Mouse (Mus musculus) heart, embryonic 12.5 days (tissue): ENCODE measurements around the gene S100a10. TPM values are rescaled to one million over a fixed set of nuclear protein-coding genes. Genes with fewer than 3 reads are reported as not detected.
A peak's percentile ranks its signal among the peaks of the same experiment; 100 is the strongest.

Source experiments
- ATAC-seq: fragments of 200-750 bp; cut with Nextera tagmentation; 2 replicates; pipeline ENCODE4 v1.8.0; 2017; ENCODE audit warnings: moderate TSS enrichment, moderate library complexity; ENCODE audit not compliant: insufficient number of reproducible peaks, low FRiP score
- H3K27ac ChIP-seq: fragments of 300-500 bp; sonication (generic); 2 replicates; pipeline ENCODE4 v1.5.1; 2016; ENCODE audit warnings: mild to moderate bottlenecking, moderate library complexity; ENCODE audit not compliant: poor library complexity, severe bottlenecking
- H3K27me3 ChIP-seq: fragments of 300-500 bp; sonication (generic); replicated peaks from 2 replicates; pipeline ENCODE4 v1.6.1; 2016; ENCODE audit warnings: mild to moderate bottlenecking, moderate library complexity
- H3K36me3 ChIP-seq: fragments of 300-500 bp; sonication (generic); 2 replicates; pipeline ENCODE4 v1.6.1; 2016; ENCODE audit warnings: mild to moderate bottlenecking, moderate library complexity
- H3K4me1 ChIP-seq: fragments of 300-500 bp; sonication (generic); replicated peaks from 2 replicates; pipeline ENCODE4 v1.6.1; 2016; ENCODE audit warnings: mild to moderate bottlenecking
- H3K4me2 ChIP-seq: fragments of 300-500 bp; sonication (generic); 2 replicates; pipeline ENCODE4 v1.6.1; 2016; ENCODE audit warnings: mild to moderate bottlenecking, moderate library complexity
- H3K4me3 ChIP-seq: fragments of 300-500 bp; sonication (generic); 2 replicates; pipeline ENCODE4 v1.5.1; 2016; ENCODE audit warnings: mild to moderate bottlenecking
- H3K9ac ChIP-seq: fragments of 300-500 bp; sonication (generic); 2 replicates; pipeline ENCODE4 v1.6.1; 2016; ENCODE audit warnings: mild to moderate bottlenecking, moderate library complexity
- H3K9me3 ChIP-seq: fragments of 300-500 bp; sonication (generic); replicated peaks from 2 replicates; pipeline ENCODE4 v1.6.1; 2016; ENCODE audit warnings: mild to moderate bottlenecking, moderate library complexity
- WGBS: fragments of 180-500 bp; shearing (Covaris S2); methylation state at CpG from one replicate; pipeline ENCODE4 v1.1.7; 2016; 5-methylcytosine and 5-hydroxymethylcytosine counted together
- polyA plus RNA-seq: library from polyadenylated mRNA; unstranded; fragments of >200 nt; fragmentation: Nextera tagmentation; extraction: Ambion mirVana; gene quantifications from 2 replicates; pipeline ENCODE4 v1.2.1, GENCODE M21; 2016

Gene S100a10
- polyA plus RNA-seq, 1 experiment from 2014 or later: 199 TPM

GRCm38 (mm10) chr3:93547749-93548540, 6.9 kb upstream of the S100a10 start:
- 70% methylated on average over 20 of the region's 20 CpGs for WGBS
- Histone ChIP-seq H3K36me3 (no peaks in the 10 kb centered on the region), H3K4me2 (no peak overlapping the region), H3K27ac (no peak overlapping the region), H3K27me3 (no peaks in the 10 kb centered on the region), H3K9me3 (no peaks in the 10 kb centered on the region), H3K9ac (no peak overlapping the region), H3K4me3 (no peak overlapping the region), H3K4me1 (0 out of 2 replicates have a peak, but pooled peaks cover 3% of the 10 kb centered on the region)
- ATAC-seq: no peak

DNA sequence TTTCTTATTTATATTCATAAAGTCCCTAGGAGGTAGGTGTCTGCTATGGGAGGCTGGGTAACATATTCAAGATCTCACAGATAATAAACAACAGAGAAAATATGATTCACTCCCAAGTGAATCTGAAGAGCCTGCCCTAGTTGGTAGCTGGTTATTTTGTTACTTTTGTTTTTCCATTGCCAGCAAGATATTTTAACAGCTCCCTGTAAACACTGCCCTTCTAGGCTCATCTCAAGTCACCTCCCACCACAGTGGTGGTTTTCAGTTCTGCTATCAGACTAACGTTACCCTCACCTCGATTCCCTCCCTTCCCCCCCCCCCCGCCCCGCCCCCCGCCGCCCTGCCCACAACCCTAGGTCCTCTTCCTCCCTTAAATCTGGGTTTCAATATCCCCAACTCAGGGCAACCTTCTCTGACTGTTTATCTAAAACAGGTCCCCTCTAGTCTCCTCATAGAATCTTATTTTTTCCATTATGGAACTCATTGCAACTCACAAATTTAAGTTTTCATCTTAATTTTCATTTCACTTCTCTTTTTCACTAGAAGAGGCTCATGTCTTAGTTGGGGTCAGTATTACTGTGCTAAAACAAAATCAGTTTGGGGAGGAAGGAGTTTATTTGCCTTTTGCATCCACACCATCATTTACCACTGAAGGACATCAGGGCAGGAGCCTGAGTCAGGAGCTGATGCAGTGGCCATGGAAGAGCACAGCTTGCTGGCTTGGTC, 6.2 kb upstream of the S100a10 start:
- 0 out of 2 replicates have a peak, but pooled peaks cover 3% of the 10 kb centered on the region for H3K4me1 ChIP-seq
- no peaks in the 10 kb centered on the region for H3K9me3 ChIP-seq
- no peaks in the 10 kb centered on the region for H3K36me3 ChIP-seq
- no peak overlapping the region for H3K9ac ChIP-seq
- H3K27me3 ChIP-seq: no peaks in the 10 kb centered on the region
- no peak for ATAC-seq
- no peak overlapping the region for H3K4me3 ChIP-seq
- H3K27ac ChIP-seq: no peak overlapping the region
- no peak overlapping the region for H3K4me2 ChIP-seq
- 88% methylated on average over 2 of the region's 6 CpGs for WGBS

- Histone ChIP-seq H3K36me3 (no peaks in the 10 kb centered on the region), H3K4me1 (0 out of 2 replicates have a peak, but pooled peaks cover 7% of the 10 kb centered on the region), H3K9ac (no peak overlapping the region), H3K27me3 (no peaks in the 10 kb centered on the region), H3K4me2 (no peak overlapping the region), H3K9me3 (no peaks in the 10 kb centered on the region), H3K27ac (no peak overlapping the region), H3K4me3 (no peak overlapping the region)
- no peak for ATAC-seq
- WGBS: 43% methylated on average over 4 of the region's 4 CpGs
Observed at GRCm38 (mm10) chr3:93549986-93550385, 4.9 kb upstream of the S100a10 start.

- no peak overlapping the region for H3K4me3 ChIP-seq
- H3K4me1 ChIP-seq: peaks cover 21% of the 10 kb centered on the region
- H3K27ac ChIP-seq: no peak overlapping the region
- ATAC-seq: no peak
- H3K27me3 ChIP-seq: no peaks in the 10 kb centered on the region
- H3K9ac ChIP-seq: no peak overlapping the region
- no peak overlapping the region for H3K4me2 ChIP-seq
- H3K36me3 ChIP-seq: no peaks in the 10 kb centered on the region
- WGBS: 75% methylated on average over 5 of the region's 5 CpGs
- H3K9me3 ChIP-seq: no peaks in the 10 kb centered on the region
Observed at GRCm38 (mm10) chr3:93551950-93552901, 2.7 kb upstream of the S100a10 start.

DNA sequence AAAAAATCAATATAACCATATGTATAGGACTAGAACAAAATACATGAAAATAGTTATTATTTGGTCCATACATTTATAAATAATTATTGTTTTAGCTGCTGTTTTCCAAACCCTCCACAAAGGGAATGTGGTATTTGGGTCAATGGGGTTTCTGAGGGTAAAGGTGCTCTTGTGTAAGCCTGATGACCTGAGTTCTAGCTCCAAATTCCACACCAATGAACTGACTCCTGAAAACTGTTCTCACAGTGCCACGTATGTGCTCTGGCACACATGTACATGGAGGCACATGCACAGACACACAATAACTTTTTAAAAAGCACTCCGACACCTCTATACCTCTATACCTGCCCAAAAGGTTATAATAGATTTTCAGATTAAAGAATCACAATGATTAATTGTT, 1.6 kb upstream of the S100a10 start:
- no peak overlapping the region for H3K27ac ChIP-seq
- WGBS: 89% methylated on average over 2 of the region's 2 CpGs
- no peaks in the 10 kb centered on the region for H3K36me3 ChIP-seq
- H3K4me2 ChIP-seq: no peak overlapping the region
- H3K9ac ChIP-seq: no peak overlapping the region
- H3K27me3 ChIP-seq: no peaks in the 10 kb centered on the region
- no peak for ATAC-seq
- no peaks in the 10 kb centered on the region for H3K9me3 ChIP-seq
- peaks cover 21% of the 10 kb centered on the region for H3K4me1 ChIP-seq
- H3K4me3 ChIP-seq: no peak overlapping the region

GRCm38 (mm10) chr3:93553765-93554378, 1.0 kb upstream of the S100a10 start:
- no peaks in the 10 kb centered on the region for H3K36me3 ChIP-seq
- peaks cover 21% of the 10 kb centered on the region for H3K4me1 ChIP-seq
- H3K9ac ChIP-seq: no peak overlapping the region
- H3K4me3 ChIP-seq: no peak overlapping the region
- peak overlapping the region; percentile 90; the same call in 1 of the 2 replicates for H3K4me2 ChIP-seq
- H3K9me3 ChIP-seq: no peaks in the 10 kb centered on the region
- no peaks in the 10 kb centered on the region for H3K27me3 ChIP-seq
- ATAC-seq: no peak
- 60% methylated on average over 9 of the region's 9 CpGs for WGBS
- H3K27ac ChIP-seq: no peak overlapping the region

GRCm38 (mm10) chr3:93554379-93554980, 400 bp upstream of the S100a10 start:
- peak overlapping the region; percentile 85 for H3K4me3 ChIP-seq
- 16% methylated on average over 12 of the region's 13 CpGs for WGBS
- no peaks in the 10 kb centered on the region for H3K9me3 ChIP-seq
- peaks cover 21% of the 10 kb centered on the region for H3K4me1 ChIP-seq
- H3K27ac ChIP-seq: no peak overlapping the region
- H3K4me2 ChIP-seq: peak overlapping the region; percentile 90
- no peaks in the 10 kb centered on the region for H3K36me3 ChIP-seq
- 0 out of 2 replicates have a peak, but pooled peaks have one; percentile 24 for ATAC-seq
- peak overlapping the region; percentile 89 for H3K9ac ChIP-seq
- no peaks in the 10 kb centered on the region for H3K27me3 ChIP-seq

DNA sequence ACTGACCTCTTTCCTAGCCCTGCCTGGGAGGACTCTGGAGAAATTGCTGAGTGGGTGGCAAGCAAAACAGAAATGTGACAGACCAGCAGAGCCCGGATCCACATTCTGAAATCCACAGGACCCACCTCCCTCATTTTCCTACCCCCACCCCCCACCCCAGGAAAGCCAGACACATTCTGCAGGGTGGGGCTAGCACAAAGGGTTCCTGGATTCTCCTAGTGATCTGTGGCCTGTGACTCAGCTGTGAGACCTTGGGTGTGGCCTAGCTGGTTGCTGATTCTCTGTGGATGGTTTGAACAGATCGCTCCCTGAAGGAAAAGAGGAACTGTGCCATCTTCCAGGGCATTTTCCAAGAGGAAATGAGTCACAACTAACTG, 986 bp downstream of the S100a10 start:
- Histone ChIP-seq H3K9me3 (no peaks in the 10 kb centered on the region), H3K4me2 (peak overlapping the region; percentile 90), H3K36me3 (0 out of 2 replicates have a peak, but pooled peaks cover 1% of the 10 kb centered on the region), H3K9ac (peak overlapping the region; percentile 89), H3K27ac (peak overlapping the region; percentile 87), H3K27me3 (no peaks in the 10 kb centered on the region), H3K4me1 (peaks cover 18% of the 10 kb centered on the region), H3K4me3 (peak overlapping the region; percentile 85)
- ATAC-seq: peak; percentile 71
- WGBS: 11% methylated on average over 2 of the region's 2 CpGs

DNA sequence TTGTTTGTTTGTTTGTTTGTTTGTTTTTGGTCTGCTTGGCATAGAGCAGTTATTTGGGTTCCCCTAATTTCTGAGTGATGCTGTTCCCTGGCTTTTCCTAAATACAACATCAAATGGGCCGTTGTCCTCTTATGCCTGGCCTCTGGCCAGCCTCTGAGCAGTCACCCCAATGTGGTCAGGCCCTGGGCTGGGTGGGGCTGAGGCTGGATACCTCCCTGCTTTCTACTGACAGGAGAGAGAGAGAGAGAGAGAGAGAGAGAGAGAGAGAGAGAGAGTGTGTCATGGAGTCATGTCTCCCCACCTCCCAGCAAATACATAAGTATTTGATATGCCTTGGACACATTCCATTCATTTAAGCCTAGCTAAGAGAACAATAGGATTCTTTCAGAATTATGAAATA, 1.7 kb downstream of the S100a10 start:
- Histone ChIP-seq H3K9ac (0 out of 2 replicates have a peak overlapping the region, but pooled peaks have one; percentile 89), H3K4me2 (peak overlapping the region; percentile 90), H3K27ac (no peak overlapping the region), H3K4me3 (peak overlapping the region; percentile 85), H3K9me3 (no peaks in the 10 kb centered on the region), H3K27me3 (no peaks in the 10 kb centered on the region), H3K36me3 (peaks cover 8% of the 10 kb centered on the region), H3K4me1 (peaks cover 18% of the 10 kb centered on the region)
- WGBS: 27% methylated on average over 1 of the region's 1 CpGs
- ATAC-seq: no peak

DNA sequence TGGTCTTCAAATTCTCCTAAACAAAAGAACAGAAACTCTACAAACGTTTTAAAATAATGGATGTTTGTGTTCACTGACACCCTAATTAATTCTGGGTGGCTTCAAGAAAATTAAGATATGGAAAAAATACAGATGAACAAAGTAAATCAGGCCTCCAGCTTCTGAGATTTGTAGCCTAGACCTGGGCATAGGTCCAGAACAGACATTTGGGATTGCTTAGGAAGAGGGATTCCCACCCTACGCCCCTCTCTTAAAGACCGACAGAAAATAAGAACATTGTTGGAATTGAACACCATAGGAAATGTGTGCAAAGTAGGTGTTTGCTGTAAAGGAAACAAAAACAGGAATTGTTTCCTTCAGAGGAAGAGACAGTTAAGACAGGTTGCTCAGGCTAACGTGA, 2.6 kb downstream of the S100a10 start:
- Histone ChIP-seq H3K27ac (no peak overlapping the region), H3K36me3 (peaks cover 17% of the 10 kb centered on the region), H3K9ac (no peak overlapping the region), H3K4me3 (no peak overlapping the region), H3K4me1 (peaks cover 18% of the 10 kb centered on the region), H3K27me3 (no peaks in the 10 kb centered on the region), H3K9me3 (no peaks in the 10 kb centered on the region), H3K4me2 (peak overlapping the region; percentile 15)
- no peak for ATAC-seq
- 56% methylated on average over 4 of the region's 4 CpGs for WGBS
